Mouse (Mus musculus) heart, postnatal 0 days (tissue): ENCODE measurements around the gene Gm36028. TPM values are rescaled to one million over a fixed set of nuclear protein-coding genes. Genes with fewer than 3 reads are reported as not detected.

ENCODE experiments used
- ATAC-seq: fragments of 200-750 bp; cut with Nextera tagmentation; 2 replicates; pipeline ENCODE4 v1.8.0; 2017; ENCODE audit warnings: low read depth, moderate number of reproducible peaks, moderate library complexity; ENCODE audit not compliant: insufficient read depth
- DNase-seq: peaks from one replicate; pipeline ENCODE4 v3.0.0-alpha.2; 2016; ENCODE audit warnings: low spot score
- H3K27ac ChIP-seq: fragments of 300-500 bp; sonication (generic); 2 replicates; pipeline ENCODE4 v1.5.1; 2014; ENCODE audit warnings: low read depth, mild to moderate bottlenecking
- H3K27me3 ChIP-seq: fragments of 300-500 bp; sonication (generic); 2 replicates; pipeline ENCODE4 v1.6.1; 2014; ENCODE audit warnings: low read length, mixed read lengths; ENCODE audit not compliant: control insufficient read depth, insufficient read depth
- H3K36me3 ChIP-seq: fragments of 300-500 bp; sonication (generic); replicated peaks from 2 replicates; pipeline ENCODE4 v1.6.1; 2014; ENCODE audit warnings: low read length, mixed read lengths; ENCODE audit not compliant: control insufficient read depth, insufficient read depth
- H3K4me1 ChIP-seq: fragments of 300-500 bp; sonication (generic); 2 replicates; pipeline ENCODE4 v1.6.1; 2014; ENCODE audit warnings: antibody characterized with exemption; ENCODE audit not compliant: control insufficient read depth, insufficient read depth
- H3K4me2 ChIP-seq: fragments of 300-500 bp; sonication (generic); 2 replicates; pipeline ENCODE4 v1.6.1; 2014; ENCODE audit warnings: low read depth, mild to moderate bottlenecking, low read length, moderate library complexity
- H3K4me3 ChIP-seq: fragments of 300-500 bp; sonication (generic); 2 replicates; pipeline ENCODE4 v1.5.1; 2014; ENCODE audit warnings: low read depth, low read length
- H3K9ac ChIP-seq: fragments of 300-500 bp; sonication (generic); replicated peaks from 2 replicates; pipeline ENCODE4 v1.6.1; 2014; ENCODE audit warnings: low read depth, low read length, mixed read lengths
- H3K9me3 ChIP-seq: fragments of 300-500 bp; sonication (generic); replicated peaks from 2 replicates; pipeline ENCODE4 v1.6.1; 2016; ENCODE audit warnings: low read length; ENCODE audit not compliant: control insufficient read depth
- CTCF ChIP-seq: IDR thresholded peaks from 2 replicates; pipeline ENCODE4 v1.5.1; 2016; ENCODE audit warnings: antibody characterized with exemption, control low read depth, low read depth
- EP300 ChIP-seq: IDR thresholded peaks from 2 replicates; pipeline ENCODE4 v1.6.1; 2016; ENCODE audit warnings: antibody characterized with exemption, low read depth
- WGBS: fragments of 180-500 bp; shearing (Covaris S2); extraction: QIAGEN DNeasy Blood & Tissue Kit; methylation state at CpG from one replicate; pipeline ENCODE4 v1.1.7; 2014; 5-methylcytosine and 5-hydroxymethylcytosine counted together
- polyA plus RNA-seq: library from polyadenylated mRNA; unstranded; fragments of >200 nt; fragmentation: Nextera tagmentation; extraction: Ambion mirVana; gene quantifications from 2 replicates; pipeline ENCODE4 v1.2.1, GENCODE M21; 2015
- total RNA-seq: library from RNA; depleted of rRNA; stranded (reverse); fragments of >200 nt; gene quantifications from 2 replicates; pipeline ENCODE4 v1.2.3, GENCODE M21; 2014; ENCODE audit warnings: low replicate concordance

The Gm36028 gene
- total and polyA plus RNA-seq, 2 experiments from 2014 or later = 3.7 to 4.2 TPM

DNA sequence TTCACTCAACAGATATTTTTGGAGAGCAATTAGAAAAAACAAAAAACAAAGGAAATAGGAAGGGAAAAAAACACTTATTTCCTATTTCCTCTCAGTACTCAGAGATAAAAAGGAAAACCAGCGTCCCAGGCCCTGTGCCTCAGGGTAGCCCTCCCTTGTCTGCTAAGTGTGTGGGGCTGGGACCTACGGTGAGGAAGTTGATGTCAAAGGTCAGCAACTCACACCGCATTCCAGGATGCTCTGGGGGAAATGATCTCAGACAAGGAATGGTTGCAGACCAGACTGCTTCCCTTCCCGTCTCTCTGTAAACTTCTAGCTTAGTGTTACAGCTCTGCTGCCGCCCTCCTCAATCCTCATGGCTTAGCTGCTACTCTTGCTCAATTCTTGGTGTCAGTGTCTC is 9.6 kb downstream of the Gm36028 start:
- Histone ChIP-seq H3K9ac (no peak overlapping the region), H3K36me3 (no peaks in the 10 kb centered on the region), H3K4me1 (peaks cover 5% of the 10 kb centered on the region; the same call in 1 of the 2 replicates), H3K4me3 (no peak overlapping the region), H3K4me2 (no peak overlapping the region), H3K9me3 (no peaks in the 10 kb centered on the region), H3K27ac (peak overlapping the region; percentile 75), H3K27me3 (no peaks in the 10 kb centered on the region)
- TF ChIP-seq EP300 (peak; percentile 72; the same call in 1 of the 2 replicates), CTCF (no peak)
- DNase-seq (peak; percentile 82), ATAC-seq (peak; percentile 88)
- WGBS = 59% methylated on average over 5 of the region's 5 CpGs

DNA sequence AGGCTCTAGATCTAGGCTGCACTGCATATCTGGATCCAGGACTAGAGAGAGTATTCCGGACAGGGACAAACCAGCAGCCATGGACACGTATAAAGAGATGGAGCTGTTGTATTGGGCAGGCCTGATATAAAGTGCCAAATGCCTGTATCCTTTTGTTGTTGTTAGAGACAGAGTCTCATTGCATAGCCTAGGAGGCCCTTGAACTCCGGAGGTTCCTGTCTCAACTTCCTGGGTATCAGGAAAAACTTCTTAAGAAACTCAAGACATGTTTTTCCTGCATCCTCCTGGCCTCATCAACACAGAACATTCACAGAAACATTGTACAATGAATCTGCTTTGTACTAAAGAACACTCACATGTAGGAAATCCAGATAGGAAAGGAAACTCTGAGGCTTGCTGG is 13.9 kb downstream of the Gm36028 start:
- WGBS = 74% methylated on average over 3 of the region's 3 CpGs
- Histone ChIP-seq H3K4me2 (no peak overlapping the region), H3K36me3 (no peaks in the 10 kb centered on the region), H3K27ac (peak overlapping the region; percentile 59), H3K9ac (no peak overlapping the region), H3K4me1 (peaks cover 24% of the 10 kb centered on the region), H3K9me3 (no peaks in the 10 kb centered on the region), H3K4me3 (no peak overlapping the region), H3K27me3 (no peaks in the 10 kb centered on the region)
- DNase-seq = no peak
- ATAC-seq = no peak
- TF ChIP-seq EP300 = no peak
- TF ChIP-seq CTCF = no peak

DNA sequence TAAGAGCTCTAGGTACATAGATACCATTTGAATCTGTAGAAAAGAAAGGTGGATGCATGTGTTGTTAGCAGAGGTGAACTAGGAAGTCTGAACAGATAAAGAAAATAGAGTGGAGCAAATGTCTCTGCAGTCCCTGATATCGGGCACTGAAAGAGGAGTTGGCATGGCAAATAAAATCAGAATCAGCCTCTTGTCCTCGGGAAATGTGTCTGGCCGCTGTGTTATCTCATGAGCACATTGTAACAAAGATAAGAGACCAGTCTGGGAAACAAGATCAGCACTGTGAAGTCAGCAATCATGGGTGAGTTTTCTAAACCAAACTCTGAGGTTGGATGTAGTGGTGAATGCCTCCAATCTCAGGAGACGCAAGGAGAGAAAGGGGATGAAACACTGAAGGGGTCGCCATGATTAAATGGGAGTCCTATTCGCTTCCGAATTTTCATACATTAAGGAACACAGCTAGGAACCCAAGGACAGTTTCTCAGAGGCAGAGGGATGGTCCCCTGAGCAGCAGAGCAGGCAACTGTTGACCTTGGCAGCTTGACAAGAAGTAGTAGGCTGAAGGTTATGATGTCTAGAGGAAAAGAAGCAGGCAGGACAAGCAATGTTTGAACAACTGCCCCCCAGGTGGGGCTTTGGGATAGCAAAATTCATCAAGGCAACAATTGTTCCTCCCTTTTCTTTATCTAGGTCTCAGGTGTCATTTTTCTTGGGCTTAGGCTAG is 15.6 kb downstream of the Gm36028 start:
- ATAC-seq (no peak), DNase-seq (peak; percentile 50)
- H3K36me3 ChIP-seq = no peaks in the 10 kb centered on the region
- H3K4me2 ChIP-seq = no peak overlapping the region
- TF ChIP-seq CTCF (no peak), EP300 (no peak)
- no peak overlapping the region; the same call in 1 of the 2 replicates for H3K9ac ChIP-seq
- no peak overlapping the region for H3K4me3 ChIP-seq
- no peaks in the 10 kb centered on the region for H3K27me3 ChIP-seq
- H3K9me3 ChIP-seq = no peaks in the 10 kb centered on the region
- peaks cover 19% of the 10 kb centered on the region for H3K4me1 ChIP-seq
- 14% methylated on average over 7 of the region's 7 CpGs for WGBS
- H3K27ac ChIP-seq = 0 out of 2 replicates have a peak overlapping the region, but pooled peaks have one; percentile 11

- Histone ChIP-seq H3K9me3 (no peaks in the 10 kb centered on the region), H3K36me3 (no peaks in the 10 kb centered on the region), H3K27ac (no peak overlapping the region), H3K27me3 (no peaks in the 10 kb centered on the region), H3K4me2 (no peak overlapping the region), H3K4me3 (no peak overlapping the region), H3K4me1 (peaks cover 19% of the 10 kb centered on the region), H3K9ac (no peak overlapping the region)
- TF ChIP-seq CTCF = no peak
- TF ChIP-seq EP300 = no peak
- 70% methylated on average over 12 of the region's 12 CpGs for WGBS
- ATAC-seq (no peak), DNase-seq (no peak)
Observed at GRCm38 (mm10) chr16:37843740-37844139, 17.2 kb downstream of the Gm36028 start.

- peaks cover 19% of the 10 kb centered on the region for H3K4me1 ChIP-seq
- TF ChIP-seq EP300 (no peak), CTCF (no peak)
- no peaks in the 10 kb centered on the region for H3K9me3 ChIP-seq
- no peaks in the 10 kb centered on the region for H3K27me3 ChIP-seq
- H3K36me3 ChIP-seq = no peaks in the 10 kb centered on the region
- DNase-seq = no peak
- no peak overlapping the region for H3K9ac ChIP-seq
- ATAC-seq = no peak
- H3K4me3 ChIP-seq = no peak overlapping the region
- 78% methylated on average over 2 of the region's 2 CpGs for WGBS
- no peak overlapping the region for H3K4me2 ChIP-seq
- H3K27ac ChIP-seq = no peak overlapping the region
Observed at GRCm38 (mm10) chr16:37842439-37842838, 18.5 kb downstream of the Gm36028 start.

DNA sequence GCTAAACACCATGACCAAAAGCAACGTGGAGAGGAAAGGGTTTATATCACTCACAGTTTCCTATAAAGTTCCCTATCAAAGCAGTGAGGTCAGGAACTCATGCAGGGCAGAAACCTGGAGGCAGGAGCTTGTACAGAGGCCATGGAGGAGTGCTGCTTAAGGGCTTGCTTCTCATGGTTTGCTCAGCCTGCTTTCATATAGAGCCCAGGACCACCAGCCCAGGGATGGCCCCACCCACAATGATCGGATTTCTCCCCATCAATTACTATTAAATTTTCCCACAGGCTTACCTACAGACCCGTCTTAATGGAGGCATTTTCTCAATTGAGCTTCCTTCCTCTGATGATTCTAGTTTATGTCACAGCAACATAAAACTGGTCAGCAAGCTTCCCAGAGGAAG is 23.4 kb downstream of the Gm36028 start:
- no peak overlapping the region for H3K27ac ChIP-seq
- no peak overlapping the region for H3K4me3 ChIP-seq
- H3K36me3 ChIP-seq = peaks cover 36% of the 10 kb centered on the region
- no peaks in the 10 kb centered on the region for H3K27me3 ChIP-seq
- TF ChIP-seq EP300 = no peak
- no peak for TF ChIP-seq CTCF
- H3K9me3 ChIP-seq = no peaks in the 10 kb centered on the region
- H3K4me2 ChIP-seq = no peak overlapping the region
- WGBS = 72% methylated on average over 3 of the region's 3 CpGs
- ATAC-seq = no peak
- H3K9ac ChIP-seq = no peak overlapping the region
- no peak for DNase-seq
- no peaks in the 10 kb centered on the region for H3K4me1 ChIP-seq
